Mouse (Mus musculus) heart, adult 2 months (tissue): ENCODE results near the gene Il17ra.

Experiments used
- CTCF ChIP-seq: fragments of 200-600 bp; IDR thresholded peaks from 2 replicates; pipeline ENCODE4 v1.8.1; 2022; ENCODE audit warnings: antibody characterized with exemption, mild to moderate bottlenecking, moderate library complexity
- POLR2A ChIP-seq: fragments of 200-500 bp; IDR thresholded peaks from 2 replicates; pipeline ENCODE4 v1.6.1; 2011; ENCODE audit warnings: mild to moderate bottlenecking, low read depth, low read length, control low read depth; ENCODE audit not compliant: insufficient read depth

DNA sequence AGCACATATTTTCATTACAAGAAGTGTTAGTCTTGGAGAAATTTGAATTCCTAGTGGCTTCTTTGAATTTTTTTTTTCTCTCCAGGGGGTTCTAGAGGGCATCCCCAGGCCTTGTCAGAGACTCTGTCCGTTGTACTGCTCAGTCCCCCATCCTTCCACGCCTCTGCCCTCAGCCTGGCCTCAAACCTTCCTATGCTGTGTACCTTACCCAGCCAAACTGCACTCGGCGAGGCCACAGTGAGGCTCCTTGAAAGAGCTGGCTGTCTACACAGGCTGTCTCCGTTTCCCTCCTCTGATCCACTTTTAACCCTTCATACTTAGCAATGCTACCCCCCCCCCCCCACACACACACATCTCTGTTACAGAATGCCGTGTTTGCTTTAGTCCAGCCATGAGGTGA lies 796 bp upstream of the Il17ra start:
- TF ChIP-seq POLR2A, result no peak
- no peak for TF ChIP-seq CTCF
